Mouse (Mus musculus) MEL (cell line): ENCODE results near the gene 4930519G04Rik. TPM values are rescaled to one million over a fixed set of nuclear protein-coding genes. Genes with fewer than 3 reads are reported as not detected.
A peak's percentile ranks its signal among the peaks of the same experiment; 100 is the strongest.

Source experiments
- DNase-seq: peaks from one replicate; pipeline ENCODE4 v3.0.0; 2011; ENCODE audit warnings: low read depth, low spot score
- H3K27ac ChIP-seq: 2 replicates; pipeline ENCODE4 v1.5.1; 2012; ENCODE audit warnings: low read depth, mild to moderate bottlenecking, control low read depth, low read length, moderate library complexity; ENCODE audit not compliant: control insufficient read depth
- H3K27me3 ChIP-seq, 2 experiments: fragments of 150-350 bp in 1 of 2; sonication (generic) in 1 of 2; 2 replicates each; pipeline ENCODE4 v1.6.1; 2012; ENCODE audit warnings: low read length in 2 of 2, mild to moderate bottlenecking in 2 of 2, improper control_type of control experiment in 1 of 2, moderate library complexity in 1 of 2; ENCODE audit not compliant: insufficient read depth in 2 of 2, control insufficient read depth in 1 of 2
- H3K36me3 ChIP-seq, 2 experiments: 2 replicates each; pipeline ENCODE4 v1.6.1; 2012 to 2014; ENCODE audit warnings: low read length in 2 of 2, improper control_type of control experiment in 1 of 2, inconsistent platforms in 1 of 2, mild to moderate bottlenecking in 1 of 2; ENCODE audit not compliant: insufficient read depth in 2 of 2, control insufficient read depth in 1 of 2
- H3K4me1 ChIP-seq, 2 experiments: fragments of 150-350 bp in 1 of 2; sonication (generic) in 1 of 2; 2 replicates each; pipeline ENCODE4 v1.6.1; 2012; ENCODE audit warnings: low read length in 2 of 2, improper control_type of control experiment in 1 of 2, mild to moderate bottlenecking in 1 of 2; ENCODE audit not compliant: insufficient read depth in 2 of 2, control insufficient read depth in 1 of 2
- H3K4me3 ChIP-seq, 2 experiments: fragments of 150-350 bp in 1 of 2; sonication (generic) in 1 of 2; 2 replicates each; pipeline ENCODE4 v1.5.1; 2012; ENCODE audit warnings: low read depth in 2 of 2, low read length in 2 of 2, mild to moderate bottlenecking in 2 of 2, moderate library complexity in 2 of 2, control low read depth in 1 of 2, improper control_type of control experiment in 1 of 2; ENCODE audit not compliant: control insufficient read depth in 1 of 2, insufficient read depth in 1 of 2
- H3K79me2 ChIP-seq: 2 replicates; pipeline ENCODE4 v1.6.1; 2012; ENCODE audit warnings: mild to moderate bottlenecking, low read length, moderate library complexity; ENCODE audit not compliant: control insufficient read depth, poor library complexity, insufficient read depth
- H3K9ac ChIP-seq: 2 replicates; pipeline ENCODE4 v1.6.1; 2012; ENCODE audit warnings: low read depth, mild to moderate bottlenecking, control low read depth, low read length, moderate library complexity; ENCODE audit not compliant: control insufficient read depth, poor library complexity, severe bottlenecking
- H3K9me3 ChIP-seq: fragments of 150-350 bp; sonication (generic); replicated peaks from 2 replicates; pipeline ENCODE4 v1.6.1; 2012; ENCODE audit warnings: mild to moderate bottlenecking, low read length, improper control_type of control experiment, moderate library complexity; ENCODE audit not compliant: insufficient read depth
- CTCF ChIP-seq, 3 experiments: IDR thresholded peaks in 2 of 3; conservative IDR thresholded peaks in 1 of 3; 2 replicates each; pipeline ENCODE4 v1.5.1; 2011 to 2012; ENCODE audit warnings: low read length in 3 of 3, low read depth in 2 of 3, mild to moderate bottlenecking in 2 of 3, improper control_type of control experiment in 1 of 3, inconsistent platforms in 1 of 3, mixed read lengths in 1 of 3, moderate library complexity in 1 of 3; ENCODE audit not compliant: control insufficient read depth in 1 of 3, insufficient read depth in 1 of 3, poor library complexity in 1 of 3, severe bottlenecking in 1 of 3
- E2F4 ChIP-seq: IDR thresholded peaks from 2 replicates; pipeline ENCODE4 v1.6.1; 2011; ENCODE audit warnings: low read depth, low read length, improper control_type of control experiment, borderline replicate concordance
- ELF1 ChIP-seq: IDR thresholded peaks from 2 replicates; pipeline ENCODE4 v1.6.1; 2014; ENCODE audit warnings: low read depth, mild to moderate bottlenecking, inconsistent platforms, low read length, improper control_type of control experiment, moderate library complexity
- EP300 ChIP-seq, 2 experiments: IDR thresholded peaks; 2 replicates each; pipeline ENCODE4 v1.6.1; 2011; ENCODE audit warnings: improper control_type of control experiment in 2 of 2, low read length in 2 of 2, low read depth in 1 of 2, mild to moderate bottlenecking in 1 of 2
- GABPA ChIP-seq: IDR thresholded peaks from 2 replicates; pipeline ENCODE4 v1.6.1; 2012; ENCODE audit warnings: low read depth, mild to moderate bottlenecking, inconsistent platforms, low read length, improper control_type of control experiment, moderate library complexity
- GATA1 ChIP-seq: IDR thresholded peaks from 2 replicates; pipeline ENCODE4 v1.6.1; 2011; ENCODE audit warnings: low read depth, low read length, improper control_type of control experiment
- HCFC1 ChIP-seq: IDR thresholded peaks from 2 replicates; pipeline ENCODE4 v1.6.1; 2012; ENCODE audit warnings: low read depth, mild to moderate bottlenecking, inconsistent platforms, low read length, improper control_type of control experiment, moderate library complexity
- KAT2A ChIP-seq: conservative IDR thresholded peaks from 2 replicates; pipeline ENCODE4 v1.6.1; 2012; ENCODE audit warnings: low read depth, low read length, improper control_type of control experiment, inconsistent platforms
- MAX ChIP-seq: IDR thresholded peaks from 2 replicates; pipeline ENCODE4 v1.6.1; 2011; ENCODE audit warnings: low read length, improper control_type of control experiment
- MAZ ChIP-seq: IDR thresholded peaks from 2 replicates; pipeline ENCODE4 v1.6.1; 2012; ENCODE audit warnings: low read depth, mild to moderate bottlenecking, inconsistent platforms, low read length, improper control_type of control experiment
- MEF2A ChIP-seq: IDR thresholded peaks from 2 replicates; pipeline ENCODE4 v1.6.1; 2014; ENCODE audit warnings: low read depth, mild to moderate bottlenecking, inconsistent platforms, low read length, improper control_type of control experiment; ENCODE audit not compliant: poor library complexity, insufficient replicate concordance, severe bottlenecking; ENCODE audit errors: extremely low read depth
- MXI1 ChIP-seq: IDR thresholded peaks from 2 replicates; pipeline ENCODE4 v1.6.1; 2011; ENCODE audit warnings: mild to moderate bottlenecking, low read depth, low read length, improper control_type of control experiment
- MYB ChIP-seq: IDR thresholded peaks from 2 replicates; pipeline ENCODE4 v1.6.1; 2011; ENCODE audit warnings: mild to moderate bottlenecking, low read depth, low read length, improper control_type of control experiment
- MYC ChIP-seq: IDR thresholded peaks from 2 replicates; pipeline ENCODE4 v1.6.1; 2011; ENCODE audit warnings: low read depth, mild to moderate bottlenecking, low read length, improper control_type of control experiment, moderate library complexity
- NELFE ChIP-seq: IDR thresholded peaks from 2 replicates; pipeline ENCODE4 v1.6.1; 2011; ENCODE audit warnings: low read depth, low read length, improper control_type of control experiment
- NRF1 ChIP-seq: IDR thresholded peaks from 2 replicates; pipeline ENCODE4 v1.6.1; 2014; ENCODE audit warnings: low read depth, mild to moderate bottlenecking, inconsistent platforms, low read length, improper control_type of control experiment, moderate library complexity; ENCODE audit not compliant: poor library complexity, insufficient read depth, severe bottlenecking
- POLR2A ChIP-seq, 2 experiments: IDR thresholded peaks; 2 replicates each; pipeline ENCODE4 v1.6.1; 2011 to 2012; ENCODE audit warnings: low read length in 2 of 2, mild to moderate bottlenecking in 2 of 2, control low read depth in 1 of 2, improper control_type of control experiment in 1 of 2, low read depth in 1 of 2, moderate library complexity in 1 of 2; ENCODE audit not compliant: control insufficient read depth in 1 of 2, insufficient read depth in 1 of 2, poor library complexity in 1 of 2
- RCOR1 ChIP-seq: IDR thresholded peaks from 2 replicates; pipeline ENCODE4 v1.6.1; 2012; ENCODE audit warnings: low read depth, mild to moderate bottlenecking, inconsistent platforms, low read length, improper control_type of control experiment
- SIN3A ChIP-seq: IDR thresholded peaks from 2 replicates; pipeline ENCODE4 v1.6.1; 2012; ENCODE audit warnings: low read length, improper control_type of control experiment, inconsistent platforms
- TAL1 ChIP-seq: IDR thresholded peaks from 2 replicates; pipeline ENCODE4 v1.6.1; 2012; ENCODE audit warnings: mild to moderate bottlenecking, inconsistent platforms, low read length, moderate library complexity, mixed read lengths
- TBP ChIP-seq: IDR thresholded peaks from 2 replicates; pipeline ENCODE4 v1.8.0; 2011; ENCODE audit warnings: low read depth, low read length, improper control_type of control experiment
- UBTF ChIP-seq: IDR thresholded peaks from 2 replicates; pipeline ENCODE4 v1.6.1; 2012; ENCODE audit warnings: low read depth, mild to moderate bottlenecking, inconsistent platforms, low read length, improper control_type of control experiment, moderate library complexity, borderline replicate concordance; ENCODE audit not compliant: insufficient read depth
- USF1 ChIP-seq: IDR thresholded peaks from 2 replicates; pipeline ENCODE4 v1.6.1; 2014; ENCODE audit warnings: low read depth, mild to moderate bottlenecking, inconsistent platforms, low read length, improper control_type of control experiment, moderate library complexity
- USF2 ChIP-seq, 2 experiments: IDR thresholded peaks; 2 replicates each; pipeline ENCODE4 v1.6.1; 2011 to 2012; ENCODE audit warnings: improper control_type of control experiment in 2 of 2, low read length in 2 of 2, borderline replicate concordance in 1 of 2, inconsistent platforms in 1 of 2, low read depth in 1 of 2, mild to moderate bottlenecking in 1 of 2; ENCODE audit not compliant: insufficient read depth in 1 of 2
- polyA plus RNA-seq, 2 experiments: library from polyadenylated mRNA; stranded (reverse) in 1 of 2; unstranded in 1 of 2; fragments of >175 nt in 1 of 2; fragments of >200 nt in 1 of 2; gene quantifications; 2 replicates each; pipeline versions ENCODE4 v1.2.1 to v1.2.4; 2012; ENCODE audit warnings: low replicate concordance in 2 of 2, low read depth in 1 of 2; ENCODE audit not compliant: insufficient read length in 2 of 2, insufficient read depth in 1 of 2, missing spikeins in 1 of 2
- total RNA-seq: library from RNA; depleted of rRNA; stranded (reverse); fragments of 300-350 nt; gene quantifications from 2 replicates; pipeline ENCODE4 v1.2.3, GENCODE M21; 2012

4930519G04Rik gene
- total and polyA plus RNA-seq, 3 experiments = not detected

- peak overlapping the region; percentile 75 for H3K9ac ChIP-seq
- H3K4me3 ChIP-seq = peak overlapping the region; percentile 64 to 83
Measured at GRCm38 (mm10) chr5:114825978-114826691, 27.3 kb upstream of the 4930519G04Rik start.

GRCm38 (mm10) chr5:114827427-114827826 is 26.0 kb upstream of the 4930519G04Rik start:
- Histone ChIP-seq H3K4me1 (0 out of 4 replicates have a peak, but pooled peaks cover 0 to 5% of the 10 kb centered on the region in 2 experiments), H3K36me3 (no peaks in the 10 kb centered on the region; a peak in 1 of 4 replicates), H3K27me3 (no peaks in the 10 kb centered on the region), H3K9me3 (no peaks in the 10 kb centered on the region), H3K9ac (no peak overlapping the region), H3K27ac (no peak overlapping the region), H3K4me3 (no peak overlapping the region), H3K79me2 (peaks cover 2% of the 10 kb centered on the region)
- no peak for DNase-seq
- TF ChIP-seq ELF1 (no peak), E2F4 (no peak), KAT2A (no peak), RCOR1 (no peak), USF2 (IDR thresholded peaks at IDR 0.05; ENCODE audit: borderline replicate concordance in 1 of 2, insufficient read depth in 1 of 2, low read depth in 1 of 2, low read length in 2 of 2) (no peak), MYB (no peak), TAL1 (no peak), MAX (no peak), NRF1 (no peak), MXI1 (no peak), EP300 (IDR thresholded peaks at IDR 0.05; ENCODE audit: low read depth in 1 of 2, low read length in 2 of 2) (no peak), POLR2A (IDR thresholded peaks at IDR 0.05; ENCODE audit: control insufficient read depth in 1 of 2, insufficient read depth in 1 of 2, low read depth in 1 of 2, low read length in 2 of 2, poor library complexity in 1 of 2) (no peak), MEF2A (no peak), GATA1 (no peak)

More at GRCm38 (mm10) chr5:114825978-114826691, 27.3 kb upstream of the 4930519G04Rik start:
- H3K4me1 ChIP-seq = 0 out of 4 replicates have a peak, but pooled peaks cover 0 to 5% of the 10 kb centered on the region in 2 experiments
- H3K79me2 ChIP-seq = peaks cover 2% of the 10 kb centered on the region
- H3K27ac ChIP-seq = peak overlapping the region; percentile 50
- 0 out of 2 replicates have a peak, but pooled peaks have one; percentile 21 for TF ChIP-seq ELF1
- no peak for TF ChIP-seq RCOR1
- TF ChIP-seq MAZ = peak; percentile 44; the same call in 1 of the 2 replicates
- TF ChIP-seq NRF1 = no peak
- TF ChIP-seq TBP = peak; percentile 53; the same call in 1 of the 2 replicates
- peak; percentile 77 for TF ChIP-seq MYC
- TF ChIP-seq NELFE = peak; percentile 64
- TF ChIP-seq GABPA = no peak
- TF ChIP-seq USF1 = peak; percentile 72
- peak; percentile 58 for TF ChIP-seq MXI1
- no peak for TF ChIP-seq UBTF
- TF ChIP-seq POLR2A (IDR thresholded peaks at IDR 0.05; ENCODE audit: control insufficient read depth in 1 of 2, insufficient read depth in 1 of 2, low read depth in 1 of 2, low read length in 2 of 2, poor library complexity in 1 of 2) = peak in 1 of 2 experiments; percentile 80; a peak in 2 of 4 replicates
- TF ChIP-seq HCFC1 = no peak
- TF ChIP-seq CTCF (IDR thresholded peaks at IDR 0.05 in 2 of 3, conservative IDR thresholded peaks at IDR 0.05 in 1 of 3; ENCODE audit: control insufficient read depth in 1 of 3, insufficient read depth in 1 of 3, low read depth in 2 of 3, low read length in 3 of 3, poor library complexity in 1 of 3, severe bottlenecking in 1 of 3) = peak in 1 of 3 experiments; percentile 1; a peak in 1 of 6 replicates
- peak; percentile 63; the same call in 1 of the 2 replicates for TF ChIP-seq MAX
- TF ChIP-seq SIN3A = peak; percentile 37; the same call in 1 of the 2 replicates
- peak; percentile 98 for DNase-seq
- no peaks in the 10 kb centered on the region for H3K27me3 ChIP-seq
- no peaks in the 10 kb centered on the region for H3K9me3 ChIP-seq
- H3K36me3 ChIP-seq = no peaks in the 10 kb centered on the region; a peak in 1 of 4 replicates
